Mouse (Mus musculus) left cerebral cortex, adult 9 months (tissue): Measurements from ENCODE around the gene Olfr1148.

Experiments used
- DNase-seq, 2 experiments: peaks; one replicate each; pipeline ENCODE4 v3.0.0; 2022; ENCODE audit warnings: low spot score in 2 of 2

Gene Olfr1148

DNA sequence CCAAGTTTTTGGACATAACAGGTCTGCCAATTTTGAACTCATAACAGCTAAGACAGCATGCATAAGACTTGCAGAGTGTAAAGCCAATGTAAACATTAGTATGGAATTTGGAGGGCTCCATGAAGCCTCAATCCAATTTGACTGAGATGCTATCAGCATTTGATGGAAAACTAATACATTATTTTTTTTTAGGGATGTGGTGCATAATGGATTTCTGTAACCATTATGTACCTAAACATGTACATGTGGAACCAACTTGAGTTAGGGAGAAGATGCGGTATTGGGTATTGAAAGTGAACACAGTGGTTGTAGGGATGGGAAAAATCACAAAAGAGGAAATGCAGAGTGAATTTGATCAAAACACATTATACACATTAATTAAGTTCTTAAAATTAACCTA is at the start of gene Olfr1148:
Gene Olfr1148 (plus strand): TSS at position 301 of the 400 bp plus-strand sequence.
- DNase-seq: no peak

DNA sequence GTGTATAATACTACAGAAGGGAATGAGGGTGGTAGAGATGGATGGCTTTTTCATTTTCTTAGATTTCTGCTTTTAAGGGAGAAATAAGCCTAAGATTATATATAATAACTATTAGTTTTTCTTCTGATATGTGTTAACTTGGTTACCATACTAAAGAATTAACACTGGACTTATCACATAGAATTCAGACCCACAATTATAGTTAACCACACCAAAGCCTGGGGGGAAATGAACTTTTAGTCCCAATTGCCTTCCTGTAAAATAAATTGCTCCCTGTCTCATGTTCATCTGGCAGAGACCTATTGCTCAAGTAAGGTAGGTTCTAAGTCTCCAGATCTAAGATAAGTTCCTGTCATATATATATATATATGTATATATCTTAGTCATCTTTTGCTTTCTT is 30.0 kb upstream of the Olfr1148 start, which contains the start of gene Olfr1143:
Gene Olfr1143 (plus strand): TSS at position 301 of the 400 bp plus-strand sequence.
- DNase-seq: no peak

DNA sequence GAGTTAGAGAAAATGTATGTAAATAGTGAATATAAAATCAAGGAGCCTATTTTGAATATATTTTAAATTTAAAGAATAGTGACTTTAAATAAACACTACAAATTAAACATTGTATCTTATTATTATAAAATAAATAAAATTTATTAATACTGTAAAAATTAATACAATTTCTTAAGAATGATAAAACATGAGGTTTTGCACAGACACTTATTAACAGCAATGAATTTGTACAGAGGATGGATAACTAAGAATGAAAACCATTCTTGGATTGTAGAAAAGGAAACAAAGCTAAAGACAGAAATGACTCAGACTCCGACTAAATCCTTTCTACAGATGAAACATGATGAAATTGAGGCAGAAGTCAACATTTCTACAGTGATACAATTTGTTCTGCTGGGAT is 20.8 kb upstream of the Olfr1148 start, which contains the start of gene Olfr1145:
Gene Olfr1145 (plus strand): TSS at position 301 of the 400 bp plus-strand sequence.
- DNase-seq: no peak

DNA sequence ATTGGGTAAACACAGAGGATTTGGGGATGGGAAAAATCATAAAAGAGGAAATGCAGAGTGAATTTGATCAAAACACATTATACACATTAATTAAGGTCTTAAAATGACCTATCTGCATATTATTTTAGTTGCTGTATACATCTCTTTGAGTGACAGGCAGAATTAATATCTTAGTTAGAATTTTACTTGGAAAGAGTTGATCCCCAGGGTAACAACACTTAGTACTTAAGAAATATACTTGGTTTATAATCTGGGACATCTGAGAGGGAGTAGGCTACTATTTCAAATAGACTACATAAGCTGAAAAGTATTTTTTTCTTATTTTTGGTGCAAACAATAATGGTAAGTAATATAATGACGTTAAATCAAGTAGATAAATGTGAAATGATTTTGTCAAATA is 13.4 kb downstream of the Olfr1148 start, which contains the start of gene Olfr1150-ps1:
Gene Olfr1150-ps1 (plus strand): TSS at position 301 of the 400 bp plus-strand sequence.
- no peak for DNase-seq

DNA sequence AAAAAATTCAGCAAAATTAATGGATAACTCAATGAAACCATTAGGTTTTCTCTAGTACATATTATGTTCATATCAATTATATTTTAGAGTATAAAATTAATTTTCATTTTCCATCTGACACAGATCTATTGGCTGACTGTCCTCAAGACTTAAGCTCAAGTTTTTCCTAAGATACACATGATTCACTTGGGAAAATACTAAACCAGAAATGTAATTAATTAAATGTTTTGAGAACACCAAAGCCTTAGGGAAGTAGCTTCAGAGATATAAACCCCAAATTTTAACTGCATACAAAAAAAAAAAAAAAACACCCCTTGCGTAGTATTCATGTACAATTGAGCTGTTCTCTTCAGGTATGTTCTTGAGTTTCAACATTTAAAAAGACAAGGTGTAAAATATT is 25.2 kb downstream of the Olfr1148 start, which contains the start of gene Olfr1151:
Gene Olfr1151 (plus strand): TSS at position 301 of the 400 bp plus-strand sequence.
- no peak for DNase-seq

DNA sequence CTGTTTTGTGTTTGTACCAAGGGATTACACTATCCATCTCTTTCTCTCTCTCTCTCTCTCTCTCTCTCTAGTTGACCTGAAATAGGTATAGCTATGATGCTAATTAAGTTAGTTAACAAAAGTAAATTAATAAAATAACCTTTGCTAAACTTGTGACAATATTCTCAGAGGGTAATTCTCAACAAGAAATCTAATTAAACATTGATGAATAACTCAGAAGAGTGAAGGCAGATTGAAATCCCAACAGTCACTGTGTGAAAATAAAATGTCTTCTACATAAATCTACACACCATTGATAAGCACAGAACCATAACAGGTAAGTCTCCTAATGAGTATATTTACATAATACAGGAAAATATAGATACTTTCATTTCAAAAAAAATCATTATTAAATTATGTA is 35.9 kb downstream of the Olfr1148 start, which contains the start of gene Olfr1152:
Gene Olfr1152 (plus strand): TSS at position 301 of the 400 bp plus-strand sequence.
- DNase-seq: no peak
